Mouse (Mus musculus) intestine, embryonic 14.5 days (tissue): ENCODE measurements at regions not wholly inside any gene's neighbourhood (a gene's known extent, or its start where the extent isn't known, plus 50 kb on each side); places are given as distances from the start of the nearest gene placed in this dataset.

ENCODE experiments used
- ATAC-seq: fragments of 200-750 bp; cut with Nextera tagmentation; replicated peaks from 2 replicates; pipeline ENCODE4 v1.8.0; 2017; ENCODE audit warnings: low read depth, moderate number of reproducible peaks, moderate TSS enrichment, moderate library complexity; ENCODE audit not compliant: low FRiP score, low TSS enrichment
- DNase-seq: peaks from one replicate; pipeline ENCODE4 v3.0.0-alpha.2; 2018; ENCODE audit warnings: low spot score
- H3K27ac ChIP-seq: fragments of 300-500 bp; sonication (generic); 2 replicates; pipeline ENCODE4 v1.5.1; 2014; ENCODE audit warnings: low read depth, mild to moderate bottlenecking, control low read depth
- H3K27me3 ChIP-seq: fragments of 300-500 bp; sonication (generic); replicated peaks from 2 replicates; pipeline ENCODE4 v1.6.1; 2014; ENCODE audit warnings: low read length, control low read depth; ENCODE audit not compliant: control insufficient read depth, insufficient read depth
- H3K36me3 ChIP-seq: fragments of 300-500 bp; sonication (generic); 2 replicates; pipeline ENCODE4 v1.6.1; 2014; ENCODE audit warnings: low read length, control low read depth; ENCODE audit not compliant: control insufficient read depth, insufficient read depth
- H3K4me1 ChIP-seq: fragments of 300-500 bp; sonication (generic); replicated peaks from 2 replicates; pipeline ENCODE4 v1.6.1; 2014; ENCODE audit warnings: low read length, control low read depth, mixed read lengths; ENCODE audit not compliant: control insufficient read depth, insufficient read depth
- H3K4me2 ChIP-seq: fragments of 300-500 bp; sonication (generic); 2 replicates; pipeline ENCODE4 v1.6.1; 2014; ENCODE audit warnings: low read length
- H3K4me3 ChIP-seq: fragments of 300-500 bp; sonication (generic); 2 replicates; pipeline ENCODE4 v1.5.1; 2014; ENCODE audit warnings: low read depth, low read length, control low read depth, mixed read lengths
- H3K9ac ChIP-seq: fragments of 300-500 bp; sonication (generic); 2 replicates; pipeline ENCODE4 v1.6.1; 2014; ENCODE audit warnings: mild to moderate bottlenecking, low read length
- H3K9me3 ChIP-seq: fragments of 300-500 bp; sonication (generic); 2 replicates; pipeline ENCODE4 v1.6.1; 2016; ENCODE audit warnings: low read length, control low read depth; ENCODE audit not compliant: control insufficient read depth
- WGBS: fragments of 180-500 bp; shearing (Covaris S2); extraction: QIAGEN DNeasy Blood & Tissue Kit; methylation state at CpG from one replicate; pipeline ENCODE4 v1.1.7; 2014; 5-methylcytosine and 5-hydroxymethylcytosine counted together

DNA sequence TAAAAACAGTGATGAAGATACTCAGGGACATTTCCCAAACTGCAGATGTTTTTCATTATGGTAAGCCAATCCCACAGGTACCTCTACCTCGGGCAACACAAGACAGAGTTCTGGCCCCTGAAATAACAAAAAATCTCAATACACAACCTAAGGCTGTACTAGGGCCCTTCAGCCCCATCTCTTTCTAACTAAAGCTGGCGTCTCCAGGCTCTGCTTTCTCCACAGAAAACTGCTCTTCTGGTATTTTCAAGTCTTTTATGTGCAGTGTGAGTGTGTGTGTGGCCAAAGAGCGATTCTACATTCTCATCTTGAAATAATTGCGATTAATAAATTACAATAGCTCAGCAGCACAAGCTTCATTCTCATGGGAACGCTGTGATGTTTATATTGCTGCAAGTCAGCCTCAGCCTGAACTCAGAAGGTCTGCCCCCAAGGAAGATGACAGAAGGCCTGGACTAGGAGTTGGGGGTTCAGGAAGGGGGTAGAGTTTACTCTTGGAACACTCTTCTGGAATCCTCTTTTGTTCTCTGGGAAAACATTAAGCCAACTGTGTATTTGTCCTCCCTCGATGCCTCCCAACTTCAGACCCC is 173.5 kb downstream of the Nuf2 start:
- DNase-seq: no peak
- Histone ChIP-seq H3K27ac (peak overlapping the region; percentile 66), H3K9ac (no peak overlapping the region), H3K4me2 (no peak overlapping the region), H3K4me3 (no peak overlapping the region), H3K27me3 (no peaks in the 10 kb centered on the region), H3K4me1 (peaks cover 20% of the 10 kb centered on the region), H3K9me3 (no peaks in the 10 kb centered on the region), H3K36me3 (no peaks in the 10 kb centered on the region)
- WGBS: 35% methylated on average over 6 of the region's 6 CpGs
- ATAC-seq: no peak

DNA sequence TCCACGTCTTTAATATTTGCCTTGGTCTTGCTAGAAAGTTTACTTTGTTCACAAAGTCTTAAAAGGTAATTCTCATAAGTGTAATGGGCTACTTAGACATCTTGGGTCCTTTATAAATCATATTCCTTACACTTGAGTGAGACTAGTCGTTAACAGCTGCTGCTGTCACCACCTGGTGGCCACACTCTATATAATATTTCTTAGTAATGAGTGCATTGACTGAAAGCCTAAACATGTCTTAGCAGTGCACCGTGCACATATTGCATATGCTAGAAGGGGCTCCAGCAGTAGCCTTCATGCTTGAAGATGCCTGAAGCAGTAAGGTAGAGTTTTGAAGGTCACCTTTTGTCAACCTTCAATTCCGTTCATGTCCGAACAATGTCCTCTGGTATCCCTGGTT is 177.2 kb downstream of the Nuf2 start:
- Histone ChIP-seq H3K9me3 (no peaks in the 10 kb centered on the region), H3K4me3 (no peak overlapping the region), H3K4me2 (no peak overlapping the region), H3K27me3 (no peaks in the 10 kb centered on the region), H3K9ac (no peak overlapping the region), H3K27ac (no peak overlapping the region), H3K36me3 (no peaks in the 10 kb centered on the region), H3K4me1 (peaks cover 20% of the 10 kb centered on the region)
- no peak for DNase-seq
- ATAC-seq: no peak
- 68% methylated on average over 5 of the region's 5 CpGs for WGBS

DNA sequence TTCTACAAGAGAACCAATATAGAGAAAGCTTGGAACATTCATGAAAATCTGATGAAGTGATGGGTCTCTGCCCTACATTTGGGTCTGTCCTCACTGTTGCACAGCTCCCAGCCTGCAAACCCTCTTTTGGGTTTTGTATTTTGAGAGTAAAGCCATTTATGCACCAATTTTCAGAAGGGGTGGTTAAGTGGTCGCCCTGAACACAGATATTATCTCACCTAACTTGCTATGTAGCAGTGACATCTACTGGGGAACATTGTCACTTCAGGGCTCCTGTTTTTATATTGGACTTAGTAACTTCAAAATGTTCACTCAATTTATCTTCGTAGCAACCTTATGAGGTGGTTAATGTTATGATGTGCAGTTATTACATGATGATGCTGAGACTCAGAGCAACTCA is 183.6 kb downstream of the Nuf2 start:
- Histone ChIP-seq H3K9me3 (no peaks in the 10 kb centered on the region), H3K27ac (no peak overlapping the region), H3K4me2 (no peak overlapping the region), H3K4me3 (no peak overlapping the region), H3K4me1 (peaks cover 6% of the 10 kb centered on the region; the same call in 1 of the 2 replicates), H3K36me3 (no peaks in the 10 kb centered on the region), H3K27me3 (no peaks in the 10 kb centered on the region), H3K9ac (no peak overlapping the region)
- DNase-seq (peak; percentile 55), ATAC-seq (no peak)
- WGBS: 49% methylated on average over 2 of the region's 2 CpGs

DNA sequence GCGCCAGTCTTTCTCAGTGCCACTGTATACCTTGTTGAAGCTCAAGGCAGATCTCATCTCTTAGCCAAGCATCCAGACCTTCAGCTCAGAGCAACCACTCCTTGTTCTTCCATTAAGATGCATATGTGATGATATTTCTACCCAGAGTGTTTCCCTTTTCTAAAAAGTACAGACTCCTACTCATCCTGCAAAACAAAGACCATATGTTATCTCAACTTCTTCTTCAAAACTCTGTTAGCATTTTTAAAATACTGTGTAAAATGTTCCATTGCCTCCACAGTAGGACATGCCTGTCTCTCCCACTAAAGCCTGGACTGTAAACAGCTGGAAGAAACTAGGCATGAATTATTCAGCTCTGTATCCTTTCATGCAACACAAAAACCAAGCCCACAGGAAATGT is 184.4 kb downstream of the Nuf2 start:
- H3K27ac ChIP-seq: peak overlapping the region; percentile 5; the same call in 1 of the 2 replicates
- WGBS: 97% methylated on average over 1 of the region's 1 CpGs
- no peak for ATAC-seq

DNA sequence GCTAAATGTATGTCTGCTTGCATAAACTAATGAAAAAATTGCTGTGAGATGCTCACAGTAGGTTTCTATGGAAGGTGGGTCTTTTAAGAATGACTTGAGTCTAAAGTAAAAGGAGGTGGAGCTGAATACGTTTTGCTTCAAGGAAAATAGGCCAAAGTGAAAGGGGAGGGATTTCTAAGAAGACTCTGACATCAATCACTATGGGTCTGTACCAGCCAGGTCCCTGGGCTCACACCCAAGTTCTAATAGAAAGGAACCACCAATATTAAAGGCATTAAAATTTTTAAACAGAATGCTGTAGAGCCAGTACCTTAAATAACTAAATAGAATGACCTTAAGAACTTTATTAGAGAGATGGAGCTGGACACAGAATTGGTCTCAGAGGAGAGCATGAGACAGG is 190.1 kb downstream of the Nuf2 start:
- Histone ChIP-seq H3K36me3 (no peaks in the 10 kb centered on the region), H3K9ac (no peak overlapping the region), H3K27me3 (no peaks in the 10 kb centered on the region), H3K4me2 (no peak overlapping the region), H3K27ac (no peak overlapping the region), H3K9me3 (no peaks in the 10 kb centered on the region), H3K4me3 (no peak overlapping the region), H3K4me1 (peaks cover 6% of the 10 kb centered on the region; the same call in 1 of the 2 replicates)
- ATAC-seq (no peak), DNase-seq (no peak)
- 53% methylated on average over 1 of the region's 1 CpGs for WGBS

More for the DNA sequence above, 184.4 kb downstream of the Nuf2 start:
- Histone ChIP-seq H3K9ac (no peak overlapping the region), H3K4me2 (no peak overlapping the region), H3K4me1 (peaks cover 6% of the 10 kb centered on the region; the same call in 1 of the 2 replicates), H3K9me3 (no peaks in the 10 kb centered on the region), H3K36me3 (no peaks in the 10 kb centered on the region), H3K27me3 (no peaks in the 10 kb centered on the region), H3K4me3 (no peak overlapping the region)
- no peak for DNase-seq

DNA sequence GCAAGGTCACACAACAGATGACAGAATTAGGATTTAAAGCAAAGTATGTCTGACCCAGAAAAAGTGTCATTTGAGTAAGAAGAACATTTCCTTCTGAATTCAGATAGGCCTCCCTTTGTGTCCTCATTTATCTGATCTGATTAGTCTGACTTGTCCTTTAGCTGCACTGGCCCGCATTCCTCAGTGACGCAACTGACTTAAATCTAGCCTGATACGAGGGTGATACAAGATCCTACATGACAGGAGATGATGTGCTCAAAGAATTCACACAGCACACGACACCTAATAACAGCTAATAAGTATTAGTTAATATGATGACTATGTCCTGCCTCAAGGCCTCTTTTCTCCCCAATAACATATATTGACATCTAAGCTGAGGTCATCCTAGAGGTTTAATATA is 192.8 kb downstream of the Nuf2 start:
- H3K27ac ChIP-seq: no peak overlapping the region
- no peaks in the 10 kb centered on the region for H3K4me1 ChIP-seq
- H3K27me3 ChIP-seq: no peaks in the 10 kb centered on the region
- H3K9ac ChIP-seq: no peak overlapping the region
- H3K36me3 ChIP-seq: no peaks in the 10 kb centered on the region
- no peak for DNase-seq
- H3K4me2 ChIP-seq: no peak overlapping the region
- no peaks in the 10 kb centered on the region for H3K9me3 ChIP-seq
- no peak overlapping the region for H3K4me3 ChIP-seq
- 66% methylated on average over 4 of the region's 4 CpGs for WGBS
- no peak for ATAC-seq

DNA sequence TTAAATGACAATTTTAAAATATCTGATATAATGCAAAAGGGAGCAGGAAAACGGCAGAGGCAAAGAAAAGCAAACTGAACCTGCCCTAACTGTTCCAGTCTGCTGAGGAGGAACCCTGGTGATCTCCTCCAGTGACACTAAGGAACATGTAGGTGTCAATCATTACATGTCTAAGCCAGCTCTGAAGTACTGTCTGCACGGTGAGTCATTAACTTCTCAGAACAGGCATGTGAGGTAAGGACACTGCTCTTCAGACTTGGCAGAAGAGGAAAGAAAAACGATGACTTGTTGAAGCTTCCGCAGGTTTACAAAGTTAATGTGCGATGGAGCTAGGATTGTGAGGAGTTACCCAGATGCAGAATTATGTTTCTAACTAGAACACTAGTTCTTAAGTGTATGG is 199.1 kb downstream of the Nuf2 start:
- WGBS: 89% methylated on average over 5 of the region's 5 CpGs

DNA sequence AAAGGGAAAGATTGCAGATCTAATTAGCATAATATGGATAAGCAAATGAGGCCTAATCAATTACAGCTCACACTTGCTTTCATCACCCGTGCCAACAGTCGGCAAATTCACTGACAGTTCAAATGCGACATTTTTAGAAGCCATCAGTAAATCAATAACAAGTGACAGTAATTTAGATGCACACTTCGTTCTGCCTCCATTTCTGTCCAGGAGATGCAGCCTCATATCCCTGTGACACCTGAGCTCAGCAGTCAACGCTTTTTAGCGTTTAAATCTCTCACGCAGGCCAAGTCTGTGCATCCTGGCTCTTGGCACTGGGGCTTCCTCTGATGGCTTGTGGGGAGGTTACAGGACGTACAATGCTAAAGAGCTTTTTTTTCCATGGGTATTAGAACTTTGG is 218.0 kb downstream of the Nuf2 start:
- no peak overlapping the region for H3K4me2 ChIP-seq
- no peak for ATAC-seq
- WGBS: 77% methylated on average over 8 of the region's 8 CpGs

More for the DNA sequence above, 199.1 kb downstream of the Nuf2 start:
- ATAC-seq: no peak
- no peak overlapping the region for H3K4me3 ChIP-seq
- DNase-seq: no peak
- no peaks in the 10 kb centered on the region for H3K9me3 ChIP-seq
- H3K4me2 ChIP-seq: no peak overlapping the region
- no peaks in the 10 kb centered on the region for H3K27me3 ChIP-seq
- no peak overlapping the region for H3K27ac ChIP-seq
- no peaks in the 10 kb centered on the region for H3K36me3 ChIP-seq
- no peak overlapping the region for H3K9ac ChIP-seq
- no peaks in the 10 kb centered on the region for H3K4me1 ChIP-seq

DNA sequence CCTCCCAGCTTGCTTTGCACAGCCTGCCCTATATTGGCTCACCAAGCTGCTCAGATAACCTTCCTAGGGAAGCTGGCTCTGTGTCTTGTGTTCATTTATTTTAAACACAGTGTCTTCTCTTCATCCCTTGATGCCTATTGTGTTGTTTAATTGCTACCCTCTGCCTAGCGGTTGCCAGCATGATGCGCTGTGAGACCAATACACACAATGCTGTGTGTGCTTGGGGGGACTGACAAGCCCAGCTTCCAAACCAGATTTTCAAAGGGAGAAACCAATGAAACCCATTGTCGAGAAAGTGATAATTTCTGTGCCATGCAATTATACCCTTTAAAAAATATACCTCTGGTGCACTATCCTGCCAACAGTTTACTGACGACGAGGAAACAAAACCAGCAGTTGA is 247.8 kb downstream of the Nuf2 start:
- DNase-seq (no peak), ATAC-seq (no peak)
- 96% methylated on average over 5 of the region's 5 CpGs for WGBS
- Histone ChIP-seq H3K27me3 (no peaks in the 10 kb centered on the region), H3K9ac (no peak overlapping the region), H3K36me3 (no peaks in the 10 kb centered on the region), H3K9me3 (no peaks in the 10 kb centered on the region), H3K4me2 (no peak overlapping the region), H3K4me3 (no peak overlapping the region), H3K27ac (no peak overlapping the region), H3K4me1 (no peaks in the 10 kb centered on the region)

More for the DNA sequence above, 218.0 kb downstream of the Nuf2 start:
- H3K9me3 ChIP-seq: no peaks in the 10 kb centered on the region
- H3K36me3 ChIP-seq: no peaks in the 10 kb centered on the region
- no peak overlapping the region for H3K9ac ChIP-seq
- H3K4me3 ChIP-seq: no peak overlapping the region
- H3K4me1 ChIP-seq: no peaks in the 10 kb centered on the region
- no peak for DNase-seq
- no peaks in the 10 kb centered on the region for H3K27me3 ChIP-seq
- H3K27ac ChIP-seq: no peak overlapping the region
